Mouse (Mus musculus) embryonic fibroblast, embryonic 13.5 days (primary cell): ENCODE results near the gene Parvb. TPM values are rescaled to one million over a fixed set of nuclear protein-coding genes. Genes with fewer than 3 reads are reported as not detected.

Experiments
- H3K27ac ChIP-seq: 2 replicates; pipeline ENCODE4 v1.5.1; 2012; ENCODE audit warnings: low read length, control low read depth, inconsistent platforms; ENCODE audit not compliant: insufficient read depth
- H3K4me1 ChIP-seq: 2 replicates; pipeline ENCODE4 v1.6.1; 2011; ENCODE audit warnings: low read length; ENCODE audit not compliant: control insufficient read depth, insufficient read depth
- H3K4me3 ChIP-seq: 2 replicates; pipeline ENCODE4 v1.5.1; 2011; ENCODE audit warnings: mild to moderate bottlenecking, control low read depth, low read length; ENCODE audit not compliant: insufficient read depth
- CTCF ChIP-seq: IDR thresholded peaks from 2 replicates; pipeline ENCODE4 v1.5.1; 2011; ENCODE audit warnings: mild to moderate bottlenecking, control low read depth, low read length, moderate library complexity, borderline replicate concordance; ENCODE audit not compliant: insufficient read depth
- POLR2A ChIP-seq: IDR thresholded peaks from 2 replicates; pipeline ENCODE4 v1.6.1; 2011; ENCODE audit warnings: low read depth, mild to moderate bottlenecking, control low read depth, low read length, moderate library complexity
- polyA plus RNA-seq: library from polyadenylated mRNA; stranded (reverse); fragments of >200 nt; gene quantifications from 2 replicates; pipeline ENCODE4 v1.2.4, GENCODE M21; 2011; ENCODE audit warnings: low read depth; ENCODE audit not compliant: missing spikeins, insufficient read length

Gene Parvb
- polyA plus RNA-seq, 1 experiment, result 4.2 TPM

DNA sequence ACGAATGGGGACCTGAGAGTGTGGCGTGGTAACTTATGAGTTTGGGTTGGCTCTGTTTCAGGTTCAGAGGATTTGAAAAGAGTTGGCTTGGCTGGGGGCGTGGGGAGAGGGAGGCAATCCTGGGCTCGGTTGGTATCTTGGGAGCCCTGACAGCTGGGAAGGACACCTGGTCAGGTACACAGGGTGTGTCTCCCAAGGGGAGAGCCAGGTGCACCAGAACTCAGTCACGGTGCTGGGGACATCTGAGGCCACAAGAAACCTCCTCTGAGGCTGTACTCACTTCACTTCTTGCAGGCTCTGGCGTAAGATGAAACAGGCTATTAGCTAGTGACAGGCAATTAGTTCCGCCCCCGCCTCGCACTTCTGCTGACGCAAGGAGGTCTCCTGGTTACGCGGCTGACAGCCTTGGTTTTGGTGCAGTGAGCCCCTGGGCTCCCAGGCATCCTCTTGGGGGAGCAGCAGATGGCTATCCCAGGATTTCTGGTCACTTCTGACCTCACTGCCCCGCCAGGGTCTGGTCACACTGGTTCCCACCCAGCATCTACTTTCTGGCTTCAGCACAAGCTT is 67.0 kb downstream of the Parvb start:
- Histone ChIP-seq H3K4me3 (no peak overlapping the region), H3K4me1 (no peaks in the 10 kb centered on the region; the same call in 1 of the 2 replicates), H3K27ac (no peak overlapping the region)
- TF ChIP-seq POLR2A (no peak), CTCF (no peak)

DNA sequence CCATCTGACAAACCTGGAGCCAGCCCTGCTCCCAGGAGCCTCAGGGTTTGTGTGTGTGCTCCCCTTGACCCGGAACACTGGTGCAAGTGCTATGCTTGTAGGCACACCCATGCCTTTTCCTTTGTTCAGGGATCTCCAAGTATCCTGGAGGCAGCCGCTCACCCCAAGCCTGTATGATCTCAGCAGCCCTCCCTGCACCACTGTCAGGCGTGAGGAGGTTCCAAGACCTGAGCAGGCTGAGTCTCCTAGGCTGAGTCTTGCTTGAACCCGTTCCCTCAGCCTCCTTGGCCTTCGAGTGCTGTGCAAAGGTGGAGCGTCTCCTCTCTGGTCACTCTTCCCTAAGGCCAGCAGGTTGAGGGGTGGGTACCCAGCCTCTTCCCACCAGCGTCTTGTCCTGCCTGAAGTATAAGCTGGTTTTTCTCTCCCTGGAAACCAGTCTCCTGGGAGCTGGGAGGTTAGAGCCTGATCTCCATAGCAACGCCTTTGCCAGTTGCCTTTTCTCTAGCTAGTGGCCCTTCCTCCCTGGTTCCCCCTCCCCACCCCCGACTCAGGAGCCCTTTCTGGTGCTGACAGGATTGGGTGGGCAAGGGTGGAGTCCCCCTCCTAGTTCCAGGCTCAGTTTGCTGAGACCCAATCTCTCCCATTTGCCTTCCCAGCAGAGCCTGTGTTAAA is 68.0 kb downstream of the Parvb start:
- H3K4me1 ChIP-seq, result no peaks in the 10 kb centered on the region; the same call in 1 of the 2 replicates

DNA sequence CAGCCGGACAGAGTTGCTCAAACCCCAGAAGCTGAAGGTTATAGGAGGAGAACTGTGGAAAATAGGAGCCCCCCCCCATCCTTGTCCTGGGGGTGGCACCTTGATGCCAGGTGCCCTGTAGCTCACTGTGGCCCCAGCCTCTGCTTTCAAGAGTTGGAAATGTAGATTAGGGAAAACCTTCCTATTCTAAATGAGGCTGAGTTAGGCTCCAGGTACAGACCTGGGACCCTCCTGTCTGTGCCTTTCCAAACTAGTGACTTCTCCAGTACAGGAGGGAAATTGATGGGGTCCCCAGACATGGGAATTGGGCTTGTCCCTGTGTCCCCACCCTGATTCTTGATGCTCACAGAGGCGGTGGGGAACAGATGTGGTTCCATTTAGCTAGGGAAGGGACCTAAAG is 68.7 kb downstream of the Parvb start:
- TF ChIP-seq CTCF (no peak), POLR2A (no peak)
- Histone ChIP-seq H3K4me3 (no peak overlapping the region), H3K27ac (no peak overlapping the region), H3K4me1 (no peaks in the 10 kb centered on the region; the same call in 1 of the 2 replicates)

More for the DNA sequence above, 68.0 kb downstream of the Parvb start:
- H3K4me3 ChIP-seq, result no peak overlapping the region
- TF ChIP-seq POLR2A, result no peak
- TF ChIP-seq CTCF, result no peak
- no peak overlapping the region for H3K27ac ChIP-seq

DNA sequence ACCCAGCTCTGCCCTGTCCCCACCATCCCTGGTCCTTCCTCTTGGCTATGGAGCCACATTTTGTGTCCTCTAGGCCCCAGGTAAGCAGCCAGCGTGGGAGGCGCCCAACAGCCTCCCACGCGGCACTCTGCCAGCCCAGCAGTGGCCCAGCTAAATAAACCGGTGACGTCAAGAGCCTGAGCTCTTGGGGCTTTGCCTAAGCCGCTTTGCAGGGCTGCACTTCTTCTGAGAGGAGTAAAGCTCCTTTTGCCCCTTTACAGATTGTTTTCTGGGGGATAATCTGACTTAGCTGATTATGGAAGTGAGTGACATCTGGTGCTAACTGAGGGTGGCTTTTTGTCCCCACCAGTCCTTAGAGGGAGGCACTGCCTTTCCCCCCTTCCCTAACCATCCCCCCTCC is 69.2 kb downstream of the Parvb start:
- H3K4me1 ChIP-seq, result no peaks in the 10 kb centered on the region; the same call in 1 of the 2 replicates
- no peak overlapping the region for H3K4me3 ChIP-seq
- H3K27ac ChIP-seq, result no peak overlapping the region
- TF ChIP-seq POLR2A (no peak), CTCF (no peak)

DNA sequence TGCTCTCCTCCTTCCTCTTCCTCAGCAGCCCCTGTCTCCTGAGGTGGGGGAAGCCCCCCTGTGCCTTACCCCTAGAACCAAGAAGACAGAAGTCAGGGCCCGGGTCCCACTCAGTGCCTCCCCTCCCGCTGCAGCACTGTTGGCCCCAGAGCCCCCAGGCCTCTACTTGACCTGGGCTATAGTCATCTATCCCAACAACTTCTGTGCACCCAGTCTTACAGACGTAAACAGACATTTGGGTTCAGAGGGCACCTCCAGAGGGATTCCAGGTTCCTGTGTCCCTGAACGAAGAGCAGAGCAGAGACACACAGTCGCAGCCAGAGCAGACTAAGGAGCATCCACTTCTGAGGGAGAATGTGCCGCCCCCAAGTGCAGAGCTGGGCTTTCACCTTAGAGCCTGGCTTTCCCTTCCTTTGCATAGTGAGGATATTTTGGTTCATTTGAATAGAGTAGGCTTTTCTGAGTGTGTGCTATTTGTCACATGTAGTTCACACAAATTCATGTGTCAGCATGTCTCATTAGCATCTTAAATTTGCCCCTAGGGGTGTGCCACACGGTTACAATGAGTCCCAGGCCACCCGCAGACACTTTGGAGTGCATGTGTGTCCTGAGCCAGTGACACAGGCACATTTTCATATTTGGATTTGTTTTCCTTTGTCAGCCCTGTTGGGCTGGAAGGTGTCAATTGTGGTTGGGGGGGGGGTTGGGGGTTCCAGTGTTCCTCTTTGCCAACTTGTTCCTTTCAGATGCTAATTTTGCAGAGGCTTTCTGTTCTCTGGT is 70.0 kb downstream of the Parvb start:
- Histone ChIP-seq H3K4me1 (no peaks in the 10 kb centered on the region; the same call in 1 of the 2 replicates), H3K27ac (no peak overlapping the region), H3K4me3 (no peak overlapping the region)
- TF ChIP-seq POLR2A (no peak), CTCF (no peak)

DNA sequence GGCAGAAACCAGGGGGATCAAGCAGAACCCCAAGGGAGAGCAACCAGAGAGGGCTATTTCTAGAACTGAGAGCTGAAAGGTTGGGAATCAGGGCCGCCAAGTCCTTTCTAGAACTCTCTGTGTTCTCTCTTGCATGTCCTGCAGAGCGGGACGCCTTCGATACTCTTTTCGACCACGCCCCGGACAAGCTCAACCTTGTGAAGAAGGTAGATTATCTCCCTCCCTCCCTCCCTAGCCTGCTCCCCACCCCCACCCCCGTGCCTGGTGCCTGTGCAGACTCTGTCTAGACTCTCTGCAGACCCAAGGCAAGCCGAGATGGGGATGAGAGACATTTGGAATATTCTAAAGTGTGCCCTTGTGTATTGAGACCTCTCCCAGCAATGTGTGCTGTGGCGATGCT is 71.4 kb downstream of the Parvb start:
- no peak for TF ChIP-seq POLR2A
- no peak for TF ChIP-seq CTCF
- H3K27ac ChIP-seq, result no peak overlapping the region
- no peaks in the 10 kb centered on the region; the same call in 1 of the 2 replicates for H3K4me1 ChIP-seq
- H3K4me3 ChIP-seq, result no peak overlapping the region

DNA sequence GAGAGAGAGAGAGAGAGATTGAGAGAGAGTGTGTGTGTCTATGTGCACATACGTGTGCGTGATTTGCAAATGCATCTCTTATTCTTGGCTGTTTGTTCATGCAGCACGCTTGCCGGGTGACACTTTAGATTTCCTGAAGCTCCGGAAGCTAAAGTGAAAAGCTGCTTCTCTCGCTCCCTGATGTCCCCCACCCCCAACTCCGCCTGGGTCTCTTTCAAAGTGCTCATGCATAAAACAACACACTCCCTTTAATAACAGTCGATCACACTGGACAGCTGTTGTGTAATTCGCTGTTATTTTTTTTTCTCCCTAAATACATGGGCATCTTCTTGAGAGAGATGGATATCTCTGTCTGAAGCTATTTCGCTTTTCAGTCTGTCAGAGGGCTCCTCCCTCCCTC is 73.5 kb downstream of the Parvb start:
- no peaks in the 10 kb centered on the region for H3K4me1 ChIP-seq
- H3K27ac ChIP-seq, result no peak overlapping the region
- no peak for TF ChIP-seq CTCF
- no peak for TF ChIP-seq POLR2A
- H3K4me3 ChIP-seq, result no peak overlapping the region

DNA sequence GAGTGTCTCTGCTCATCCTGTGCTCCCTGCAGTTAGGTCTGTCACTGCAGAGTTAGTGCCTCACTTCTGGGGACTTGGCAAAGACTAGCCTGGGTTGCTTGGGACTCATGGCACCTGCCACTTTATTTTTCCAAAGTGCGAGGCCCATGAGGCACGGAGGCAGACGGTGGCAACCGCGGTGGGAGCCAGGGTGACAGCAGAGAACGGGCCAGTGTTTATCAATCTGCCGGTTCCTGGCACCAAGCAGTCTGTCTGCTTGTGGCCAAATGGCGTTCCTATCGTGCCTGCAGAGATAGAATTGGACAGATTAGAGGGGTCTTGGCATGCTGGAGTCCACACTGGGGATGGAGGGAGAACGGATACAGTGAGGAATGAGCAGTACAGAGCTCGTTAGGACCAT is 78.4 kb downstream of the Parvb start:
- Histone ChIP-seq H3K4me3 (no peak overlapping the region), H3K27ac (no peak overlapping the region), H3K4me1 (no peaks in the 10 kb centered on the region)
- TF ChIP-seq POLR2A, result no peak
- no peak for TF ChIP-seq CTCF

DNA sequence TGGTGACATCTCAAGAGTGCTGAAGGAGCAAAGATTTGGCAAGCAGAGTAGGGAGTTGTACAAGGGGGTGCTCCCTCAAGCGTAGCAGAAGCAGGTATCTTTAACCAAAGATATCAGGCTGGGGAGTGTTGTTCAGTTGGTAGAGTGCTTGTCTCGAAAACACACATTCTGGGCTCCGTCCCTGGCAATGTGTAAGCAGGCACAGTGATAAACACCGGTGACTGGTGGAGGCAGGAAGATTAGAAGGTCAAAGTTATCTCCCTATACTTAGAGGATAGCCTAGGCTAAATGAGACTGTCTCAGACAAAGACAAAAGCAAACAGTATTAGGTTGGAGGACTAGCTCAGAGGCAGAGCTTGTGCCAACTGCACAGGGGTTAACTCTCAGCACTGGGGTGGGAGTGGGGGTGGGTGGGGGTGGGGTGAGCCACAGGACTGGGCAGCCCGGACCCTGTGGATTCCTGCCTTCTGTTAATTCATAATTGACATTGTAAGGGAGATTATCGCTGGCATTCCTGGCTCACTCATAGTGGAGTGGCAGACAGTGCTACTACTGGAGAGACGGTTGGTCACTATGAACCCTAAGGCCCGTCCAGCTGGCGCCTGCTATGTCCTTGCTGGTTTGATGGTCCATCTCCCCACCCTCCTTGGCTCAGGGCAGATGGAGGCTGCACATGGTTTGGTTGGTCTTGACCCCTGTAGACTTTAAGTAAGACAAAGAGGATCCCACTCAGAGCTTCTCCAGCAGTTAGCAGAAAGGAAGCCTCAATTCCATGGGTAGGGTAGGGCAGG is 79.6 kb downstream of the Parvb start:
- H3K27ac ChIP-seq, result no peak overlapping the region

More for the DNA sequence above, 79.6 kb downstream of the Parvb start:
- H3K4me3 ChIP-seq, result no peak overlapping the region
- TF ChIP-seq POLR2A (no peak), CTCF (no peak)
- no peaks in the 10 kb centered on the region for H3K4me1 ChIP-seq
